Mouse (Mus musculus) midbrain, embryonic 16.5 days (tissue): ENCODE measurements around the gene Soat2. TPM values are rescaled to one million over a fixed set of nuclear protein-coding genes. Genes with fewer than 3 reads are reported as not detected.

Source experiments
- ATAC-seq: fragments of 200-750 bp; cut with Nextera tagmentation; 2 replicates; pipeline ENCODE4 v1.8.0; 2017; ENCODE audit warnings: moderate TSS enrichment
- H3K27ac ChIP-seq: fragments of 300-500 bp; sonication (generic); 2 replicates; pipeline ENCODE4 v1.5.1; 2014; ENCODE audit warnings: mild to moderate bottlenecking, low read length, mixed read lengths
- H3K27me3 ChIP-seq: fragments of 300-500 bp; sonication (generic); 2 replicates; pipeline ENCODE4 v1.6.1; 2014; ENCODE audit warnings: low read depth, low read length, mixed read lengths; ENCODE audit not compliant: control insufficient read depth, insufficient read depth
- H3K36me3 ChIP-seq: fragments of 300-500 bp; sonication (generic); 2 replicates; pipeline ENCODE4 v1.6.1; 2014; ENCODE audit warnings: mild to moderate bottlenecking, low read length, moderate library complexity, mixed read lengths; ENCODE audit not compliant: control insufficient read depth, insufficient read depth
- H3K4me1 ChIP-seq: fragments of 300-500 bp; sonication (generic); 2 replicates; pipeline ENCODE4 v1.6.1; 2014; ENCODE audit warnings: mild to moderate bottlenecking, low read length, mixed read lengths; ENCODE audit not compliant: control insufficient read depth, insufficient read depth
- H3K4me2 ChIP-seq: fragments of 300-500 bp; sonication (generic); 2 replicates; pipeline ENCODE4 v1.6.1; 2014; ENCODE audit warnings: mild to moderate bottlenecking, low read length, mixed read lengths
- H3K4me3 ChIP-seq: fragments of 300-500 bp; sonication (generic); 2 replicates; pipeline ENCODE4 v1.5.1; 2014; ENCODE audit warnings: low read depth, mild to moderate bottlenecking, low read length, moderate library complexity, mixed read lengths
- H3K9ac ChIP-seq: fragments of 300-500 bp; sonication (generic); 2 replicates; pipeline ENCODE4 v1.6.1; 2014; ENCODE audit warnings: low read depth, low read length, mixed read lengths
- H3K9me3 ChIP-seq: fragments of 300-500 bp; sonication (generic); replicated peaks from 2 replicates; pipeline ENCODE4 v1.6.1; 2014; ENCODE audit warnings: mild to moderate bottlenecking, low read length, mixed read lengths; ENCODE audit not compliant: control insufficient read depth, poor library complexity, severe bottlenecking
- WGBS: fragments of 180-500 bp; shearing (Covaris S2); extraction: QIAGEN DNeasy Blood & Tissue Kit; methylation state at CpG from one replicate; pipeline ENCODE4 v1.1.7; 2014; 5-methylcytosine and 5-hydroxymethylcytosine counted together
- polyA plus RNA-seq: library from polyadenylated mRNA; unstranded; fragments of >200 nt; fragmentation: Nextera tagmentation; extraction: Ambion mirVana; gene quantifications from 2 replicates; pipeline ENCODE4 v1.2.1, GENCODE M21; 2015

Soat2 gene
- polyA plus RNA-seq, 1 experiment from 2014 or later: 0.21 TPM

DNA sequence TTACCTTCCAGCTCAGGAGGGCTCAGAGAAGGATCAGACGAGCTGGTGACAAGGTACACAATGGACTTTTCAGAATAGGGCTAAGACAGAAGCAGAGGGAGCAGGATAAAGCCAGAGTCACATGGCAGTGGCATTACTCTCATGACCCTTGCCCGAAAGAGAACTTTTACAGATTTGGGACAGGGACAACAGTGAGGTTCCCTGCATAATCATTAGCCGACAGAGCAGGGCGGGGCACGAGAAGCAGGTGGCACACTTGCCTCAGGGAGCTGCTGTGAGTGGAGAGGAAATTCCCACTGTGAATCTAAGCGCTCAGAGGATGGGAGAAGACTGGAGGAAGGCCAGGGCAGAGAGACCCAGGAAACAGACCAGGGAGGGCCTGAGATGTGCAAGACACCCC is 38.6 kb downstream of the Soat2 start:
- no peak overlapping the region for H3K4me3 ChIP-seq
- WGBS: 58% methylated on average over 6 of the region's 6 CpGs
- H3K9me3 ChIP-seq: no peaks in the 10 kb centered on the region
- no peaks in the 10 kb centered on the region for H3K27me3 ChIP-seq
- H3K4me1 ChIP-seq: no peaks in the 10 kb centered on the region
- no peak overlapping the region for H3K4me2 ChIP-seq
- H3K9ac ChIP-seq: no peak overlapping the region
- H3K36me3 ChIP-seq: no peaks in the 10 kb centered on the region
- ATAC-seq: no peak
- no peak overlapping the region for H3K27ac ChIP-seq

DNA sequence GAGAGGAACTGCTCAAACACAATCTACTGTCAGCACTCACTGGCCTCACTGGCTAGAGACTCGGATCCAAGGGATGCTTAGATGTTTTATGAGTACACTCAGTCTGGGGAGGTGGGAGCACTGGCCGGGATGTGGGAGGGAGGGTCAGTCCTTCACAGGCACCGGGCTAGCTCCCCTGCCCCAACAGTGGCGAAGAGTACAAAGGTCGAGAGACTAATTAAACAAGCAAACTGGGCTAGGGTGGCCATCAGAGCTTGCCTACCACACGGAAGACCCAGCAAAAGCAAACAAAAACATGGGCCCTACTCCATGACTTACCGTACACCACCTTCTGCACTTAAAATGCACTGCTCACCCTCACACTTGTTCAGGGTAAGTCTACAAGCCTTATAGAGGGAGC is 41.4 kb downstream of the Soat2 start:
- H3K9ac ChIP-seq: no peak overlapping the region
- H3K36me3 ChIP-seq: no peaks in the 10 kb centered on the region
- H3K27me3 ChIP-seq: no peaks in the 10 kb centered on the region
- H3K4me2 ChIP-seq: no peak overlapping the region
- H3K4me1 ChIP-seq: no peaks in the 10 kb centered on the region
- H3K27ac ChIP-seq: no peak overlapping the region
- ATAC-seq: no peak
- H3K4me3 ChIP-seq: no peak overlapping the region
- 77% methylated on average over 7 of the region's 7 CpGs for WGBS
- no peaks in the 10 kb centered on the region for H3K9me3 ChIP-seq

DNA sequence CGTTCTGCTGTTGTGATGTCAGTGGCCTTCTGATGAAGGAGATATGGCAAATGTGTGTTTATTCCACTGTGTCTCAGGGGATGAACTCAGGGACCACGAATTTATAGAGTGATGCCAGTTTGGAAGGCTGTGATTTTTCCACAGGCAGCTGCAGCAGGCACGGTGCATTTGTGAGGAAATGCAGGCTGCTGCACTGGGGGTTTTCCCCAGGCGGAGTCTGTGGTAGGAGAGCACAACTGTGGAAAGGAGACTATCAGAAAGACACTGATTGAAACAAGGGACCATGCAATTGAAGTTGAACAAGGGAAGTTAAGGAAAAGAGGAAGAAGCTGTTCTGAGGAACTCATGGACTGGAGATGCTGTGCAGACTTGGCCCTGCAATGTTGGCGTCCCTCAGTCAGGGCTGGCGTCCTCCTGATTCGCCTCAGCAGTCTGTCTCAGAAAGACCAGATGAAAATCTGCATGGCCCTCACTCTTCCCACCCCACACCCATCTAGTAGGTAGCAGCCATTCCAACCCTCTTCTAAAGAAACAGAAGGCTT is 42.0 kb downstream of the Soat2 start:
- H3K27me3 ChIP-seq: no peaks in the 10 kb centered on the region
- H3K9me3 ChIP-seq: no peaks in the 10 kb centered on the region
- no peak overlapping the region for H3K4me2 ChIP-seq
- no peak overlapping the region for H3K9ac ChIP-seq
- H3K36me3 ChIP-seq: no peaks in the 10 kb centered on the region
- no peak overlapping the region for H3K27ac ChIP-seq
- no peaks in the 10 kb centered on the region for H3K4me1 ChIP-seq
- 81% methylated on average over 7 of the region's 7 CpGs for WGBS
- ATAC-seq: no peak
- H3K4me3 ChIP-seq: no peak overlapping the region

DNA sequence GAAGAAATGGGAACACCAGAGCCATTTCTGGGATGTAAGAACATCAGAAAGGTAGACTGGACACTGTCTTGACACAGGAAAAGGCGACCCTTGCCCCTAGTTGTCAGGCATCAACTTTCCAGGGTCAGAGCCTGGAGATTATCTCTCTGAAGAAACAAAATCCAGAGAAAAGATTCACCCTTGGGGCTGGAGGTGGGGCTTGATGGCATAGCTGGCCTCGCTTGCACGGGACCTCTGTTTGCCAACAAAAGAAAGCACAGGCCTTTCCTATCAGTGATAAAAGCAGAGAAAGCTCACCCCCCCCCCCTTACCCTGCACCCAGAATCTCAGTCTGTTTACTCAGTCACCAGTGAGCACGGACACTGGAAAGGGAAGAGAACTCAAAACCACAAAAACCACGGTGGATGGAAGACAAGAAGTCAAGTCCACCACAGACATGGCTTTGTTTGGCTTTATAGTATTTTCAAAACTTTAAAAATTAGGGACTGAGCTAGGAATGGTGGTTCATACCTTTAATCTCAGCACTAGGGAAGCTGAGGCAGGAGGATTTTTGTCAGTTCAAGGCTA is 42.6 kb downstream of the Soat2 start:
- 58% methylated on average over 5 of the region's 5 CpGs for WGBS
- no peak for ATAC-seq
- no peaks in the 10 kb centered on the region for H3K27me3 ChIP-seq

DNA sequence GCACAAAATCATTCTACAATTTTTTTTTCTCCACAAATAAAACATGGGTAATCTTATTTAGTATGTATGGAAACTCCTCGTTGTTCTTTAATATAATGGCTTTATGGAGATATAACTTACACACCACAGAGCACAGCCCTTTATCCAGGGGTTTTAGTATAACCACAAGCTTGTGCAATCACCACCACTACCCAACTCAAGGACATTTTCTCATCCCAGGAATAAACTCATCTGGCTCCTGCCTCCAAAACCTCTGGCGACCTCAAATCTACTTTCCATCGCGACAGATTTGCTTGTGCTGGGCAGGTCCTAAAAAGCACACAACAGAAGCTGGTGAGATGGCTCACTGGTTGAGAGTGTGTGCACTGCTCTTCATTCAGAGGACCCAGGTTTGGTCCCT is 43.3 kb downstream of the Soat2 start:
- Histone ChIP-seq H3K4me1 (no peaks in the 10 kb centered on the region), H3K27ac (no peak overlapping the region)

More for the DNA sequence above, 42.6 kb downstream of the Soat2 start:
- no peak overlapping the region for H3K4me3 ChIP-seq
- H3K27ac ChIP-seq: no peak overlapping the region
- no peaks in the 10 kb centered on the region for H3K4me1 ChIP-seq
- no peak overlapping the region for H3K4me2 ChIP-seq
- no peaks in the 10 kb centered on the region for H3K36me3 ChIP-seq
- H3K9me3 ChIP-seq: no peaks in the 10 kb centered on the region
- H3K9ac ChIP-seq: no peak overlapping the region

DNA sequence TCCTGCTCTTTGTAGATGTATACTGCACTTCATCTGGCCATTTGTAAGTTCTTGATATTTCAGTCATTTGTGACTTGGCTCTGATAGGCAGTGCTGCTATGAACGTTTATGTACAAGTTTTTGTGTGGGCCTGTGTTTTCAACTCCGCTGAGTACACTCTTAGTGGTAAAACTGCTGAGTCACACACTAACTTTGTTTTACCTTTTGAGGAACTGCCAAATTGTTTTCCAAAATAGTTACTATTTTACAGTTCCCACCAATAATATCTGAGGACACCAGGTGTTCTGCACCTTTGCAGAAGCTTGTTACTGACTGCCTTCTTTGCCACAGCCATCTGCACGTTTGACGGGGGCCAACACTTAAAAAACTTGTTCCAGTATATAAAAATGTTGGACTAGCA is 44.1 kb downstream of the Soat2 start:
- no peak for ATAC-seq
- no peak overlapping the region for H3K27ac ChIP-seq
- no peak overlapping the region for H3K4me2 ChIP-seq
- H3K36me3 ChIP-seq: no peaks in the 10 kb centered on the region
- no peak overlapping the region for H3K9ac ChIP-seq
- H3K9me3 ChIP-seq: no peaks in the 10 kb centered on the region
- no peak overlapping the region for H3K4me3 ChIP-seq
- H3K4me1 ChIP-seq: no peaks in the 10 kb centered on the region
- WGBS: 90% methylated on average over 4 of the region's 4 CpGs
- no peaks in the 10 kb centered on the region for H3K27me3 ChIP-seq

More for the DNA sequence above, 43.3 kb downstream of the Soat2 start:
- WGBS: 91% methylated on average over 4 of the region's 4 CpGs
- Histone ChIP-seq H3K4me2 (no peak overlapping the region), H3K36me3 (no peaks in the 10 kb centered on the region), H3K4me3 (no peak overlapping the region), H3K27me3 (no peaks in the 10 kb centered on the region), H3K9ac (no peak overlapping the region), H3K9me3 (no peaks in the 10 kb centered on the region)
- no peak for ATAC-seq

DNA sequence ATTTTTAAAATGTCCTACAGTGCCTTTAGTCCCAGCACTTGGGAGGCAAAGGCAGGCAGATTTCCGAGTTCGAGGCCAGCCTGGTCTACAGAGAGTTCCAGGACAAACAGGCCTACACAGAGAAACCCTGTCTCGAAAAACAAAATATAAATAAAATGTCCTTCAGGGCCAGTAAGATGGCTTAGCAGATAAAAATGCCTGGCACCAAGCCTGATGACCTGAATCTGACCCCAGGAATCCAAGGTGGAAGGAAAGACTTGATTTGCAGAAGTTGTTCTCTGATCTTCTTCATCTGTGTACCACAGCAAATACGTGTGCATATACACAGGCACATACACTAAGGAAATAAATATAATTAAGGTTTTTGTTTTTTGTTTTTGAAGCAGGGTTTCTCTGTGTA is 45.0 kb downstream of the Soat2 start:
- Histone ChIP-seq H3K9me3 (no peaks in the 10 kb centered on the region), H3K27me3 (no peaks in the 10 kb centered on the region)

DNA sequence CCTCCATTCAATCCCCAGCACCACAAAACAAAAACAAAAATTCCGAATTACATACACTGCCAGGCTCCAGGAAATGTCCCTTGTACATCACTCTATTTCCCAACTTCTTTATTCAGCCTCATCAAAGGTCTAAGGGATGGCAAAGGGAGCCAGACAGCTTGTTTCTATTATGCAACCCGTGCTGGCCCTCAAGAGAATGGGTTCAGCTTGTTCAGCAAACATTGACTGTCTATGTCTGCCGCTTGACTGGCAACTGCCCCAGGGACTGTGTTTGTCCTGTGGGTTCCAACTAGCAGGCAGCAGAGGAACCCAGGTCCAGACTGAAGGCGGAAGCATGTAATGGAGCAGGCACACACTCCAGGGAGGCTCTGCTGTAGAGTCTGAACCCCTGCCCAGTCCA is 48.5 kb downstream of the Soat2 start:
- H3K36me3 ChIP-seq: no peaks in the 10 kb centered on the region
- no peak overlapping the region for H3K9ac ChIP-seq
- no peak overlapping the region for H3K27ac ChIP-seq
- H3K4me2 ChIP-seq: no peak overlapping the region
- H3K27me3 ChIP-seq: no peaks in the 10 kb centered on the region
- H3K9me3 ChIP-seq: no peaks in the 10 kb centered on the region
- no peak for ATAC-seq
- WGBS: 82% methylated on average over 4 of the region's 4 CpGs
- H3K4me1 ChIP-seq: peaks cover 7% of the 10 kb centered on the region
- H3K4me3 ChIP-seq: no peak overlapping the region

More for the DNA sequence above, 45.0 kb downstream of the Soat2 start:
- Histone ChIP-seq H3K4me3 (no peak overlapping the region), H3K9ac (no peak overlapping the region), H3K4me1 (no peaks in the 10 kb centered on the region), H3K36me3 (no peaks in the 10 kb centered on the region), H3K4me2 (no peak overlapping the region), H3K27ac (no peak overlapping the region)
- WGBS: 85% methylated on average over 4 of the region's 4 CpGs
- no peak for ATAC-seq

DNA sequence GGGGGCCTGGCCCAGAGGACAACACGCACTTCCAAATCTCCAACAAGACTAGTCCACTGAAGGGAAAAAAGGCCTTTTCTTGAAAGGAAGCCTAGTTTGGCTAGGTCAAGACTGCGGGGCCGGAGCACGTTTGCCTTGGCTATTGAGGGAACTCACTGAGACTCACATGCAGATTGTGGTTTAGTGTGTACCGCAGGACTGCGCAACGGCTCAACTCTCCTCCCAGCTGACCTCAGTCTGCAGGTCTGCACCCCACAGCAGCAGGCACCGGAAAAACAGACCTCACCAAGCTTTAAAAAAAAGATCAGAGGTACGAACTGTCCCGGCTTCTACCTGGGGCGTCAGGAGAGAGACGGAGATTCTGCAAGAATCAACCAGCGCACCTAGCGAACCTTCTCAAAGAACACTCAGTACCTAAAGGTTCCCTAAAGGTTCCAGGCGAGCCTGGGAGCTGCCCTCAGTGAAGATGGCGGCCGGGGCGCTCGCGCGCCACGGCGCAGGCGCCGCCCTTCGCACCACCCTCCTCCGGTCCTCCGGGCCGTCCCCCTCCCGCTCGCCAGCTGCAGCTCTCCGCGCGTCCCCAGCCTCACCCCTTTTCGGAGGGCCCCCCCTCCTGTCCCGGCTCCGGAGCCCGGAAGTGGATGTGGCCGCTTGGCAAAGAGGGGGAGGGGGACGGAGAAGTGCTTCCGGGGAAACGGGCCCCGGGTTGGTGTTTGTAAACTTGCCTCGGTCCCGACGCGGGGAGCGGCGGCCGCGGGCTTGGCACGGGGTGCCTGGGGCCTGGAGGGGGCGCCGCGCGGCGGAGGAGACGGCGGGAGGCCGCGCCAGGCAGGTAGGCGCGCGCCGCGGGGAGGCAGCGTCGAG is 52.9 kb downstream of the Soat2 start, which contains the start of gene Zfp740:
TSS of gene Zfp740 (plus strand) at position 279 of the 864 bp plus-strand sequence.
- Histone ChIP-seq H3K4me3 (peak within 1 kb of the TSS; percentile 94), H3K9ac (peak within 1 kb of the TSS; percentile 83), H3K4me1 (peaks cover 33% of the 10 kb centered on the region), H3K36me3 (no peaks in the 10 kb centered on the region), H3K4me2 (peak within 1 kb of the TSS; percentile 78), H3K27me3 (no peaks in the 10 kb centered on the region), H3K27ac (peak within 1 kb of the TSS; percentile 97), H3K9me3 (no peaks in the 10 kb centered on the region)
- peak; percentile 96 for ATAC-seq
- under 1% methylated on average over 40 of the region's 68 CpGs for WGBS
